Mouse (Mus musculus): Measurements from ENCODE around the gene Pygb.

The Pygb gene

DNA sequence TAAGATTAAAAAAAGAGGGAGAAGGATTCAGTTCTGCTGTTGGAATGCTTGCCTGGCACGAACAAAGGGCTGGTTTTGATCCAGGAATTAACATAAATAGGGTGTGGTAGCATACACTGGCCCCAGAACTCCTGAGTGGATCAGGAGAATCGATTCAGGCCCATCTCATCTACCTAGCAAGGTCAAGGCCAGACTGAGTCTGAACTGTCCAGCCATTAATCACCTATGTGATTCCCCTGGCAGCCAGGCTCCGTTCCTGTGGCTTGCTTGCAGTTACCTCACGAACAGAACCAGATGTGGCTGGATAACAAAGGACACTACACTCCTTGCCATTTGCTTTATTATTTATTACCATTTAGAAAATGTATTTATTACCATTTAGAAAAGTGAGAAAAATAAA lies 6.8 kb downstream of the Pygb start:
- no peak for DNase-seq

DNA sequence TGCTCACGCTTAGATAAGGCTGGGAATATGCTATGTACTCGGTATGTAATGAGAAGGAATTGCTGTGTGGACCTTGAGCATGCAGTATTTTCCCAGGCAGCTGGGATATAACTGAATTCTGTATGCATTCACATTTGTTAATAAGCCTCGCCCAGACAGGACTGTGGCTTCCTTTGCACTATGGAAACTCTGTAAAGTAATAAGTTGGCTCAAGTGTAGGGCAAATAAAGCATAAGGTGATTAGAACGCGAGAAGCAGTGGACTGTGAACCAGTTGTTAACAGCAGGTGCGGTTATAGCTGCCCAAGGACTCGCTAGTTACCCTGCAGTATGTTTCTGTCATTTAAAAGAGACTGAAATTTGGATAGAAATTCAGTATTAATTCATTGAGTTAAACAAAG lies 11.5 kb downstream of the Pygb start:
- no peak for DNase-seq

DNA sequence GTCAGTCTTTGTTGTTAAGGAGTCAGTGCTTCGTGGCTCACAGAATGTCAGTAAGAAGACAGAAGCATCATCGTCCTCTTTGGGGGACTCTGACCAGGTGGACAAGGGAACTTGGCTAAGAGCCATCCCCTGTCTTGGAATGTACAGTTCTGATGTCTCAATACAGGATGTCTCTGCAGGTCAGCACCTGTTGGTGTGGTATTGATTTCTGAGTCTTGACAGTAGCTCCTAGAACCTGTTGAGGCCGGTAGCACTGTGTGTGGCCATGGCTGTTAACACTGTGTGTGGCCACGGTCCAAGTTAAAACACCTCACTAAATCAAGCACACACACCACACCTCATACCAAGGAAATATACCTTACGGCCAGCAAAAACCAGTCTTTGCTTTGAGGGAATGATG lies 14.1 kb downstream of the Pygb start:
- DNase-seq: no peak

DNA sequence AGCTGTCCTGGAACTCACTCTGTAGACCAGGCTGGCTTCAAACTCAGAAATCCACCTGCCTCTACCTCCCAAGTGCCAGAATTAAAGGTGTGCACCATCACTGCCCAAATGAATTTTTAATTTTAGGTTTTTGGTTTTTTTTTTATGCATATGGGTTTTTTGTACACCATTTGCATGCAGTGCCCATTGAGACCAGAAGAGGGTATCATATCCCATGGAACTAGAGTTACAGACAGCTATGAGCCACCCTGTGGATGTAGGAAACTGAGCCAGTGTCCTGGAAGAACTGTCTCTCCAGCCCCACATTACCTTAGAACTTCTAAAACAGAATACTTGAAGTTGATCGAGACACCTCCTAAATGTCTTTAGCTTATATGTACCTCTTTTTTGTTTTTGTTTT lies 16.5 kb downstream of the Pygb start:
- DNase-seq: no peak

DNA sequence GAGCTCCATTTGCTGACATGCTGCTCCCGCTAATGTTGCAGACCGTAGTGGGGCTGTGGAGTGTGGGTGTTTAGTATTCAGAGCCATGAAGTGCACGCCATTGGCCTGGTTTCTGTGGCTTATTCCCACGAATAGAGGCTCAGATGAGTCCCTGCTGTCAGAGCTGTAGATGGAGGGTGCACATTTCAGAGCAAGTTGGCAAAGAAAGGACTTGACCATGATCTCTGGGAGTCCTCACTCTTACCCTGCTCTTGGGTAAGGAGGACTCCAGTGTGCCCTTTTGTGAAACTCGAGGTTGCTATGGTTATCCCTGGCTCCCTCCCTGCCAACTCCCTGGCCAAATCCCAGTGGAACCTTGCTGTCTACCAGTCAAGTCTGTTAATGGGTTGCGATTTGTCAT lies 21.8 kb downstream of the Pygb start:
- no peak for DNase-seq

DNA sequence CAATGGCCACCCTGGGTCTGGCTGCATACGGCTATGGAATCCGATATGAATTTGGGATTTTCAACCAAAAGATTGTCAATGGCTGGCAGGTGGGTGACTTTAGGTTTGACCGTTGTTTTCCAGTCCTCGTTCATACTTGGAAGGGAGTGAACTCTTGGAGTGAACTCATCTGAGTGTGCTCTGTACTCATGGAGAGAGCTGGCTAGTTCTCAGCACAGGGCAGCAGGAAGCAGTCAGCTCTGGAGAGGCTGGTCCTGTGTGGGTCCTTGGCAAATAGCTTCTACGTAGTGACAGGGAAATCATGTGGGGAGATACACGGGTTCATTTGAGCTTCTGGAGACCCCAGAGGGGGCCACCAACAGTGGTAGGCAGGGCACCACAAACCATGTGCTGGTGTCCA lies 22.3 kb downstream of the Pygb start:
- no peak for DNase-seq

DNA sequence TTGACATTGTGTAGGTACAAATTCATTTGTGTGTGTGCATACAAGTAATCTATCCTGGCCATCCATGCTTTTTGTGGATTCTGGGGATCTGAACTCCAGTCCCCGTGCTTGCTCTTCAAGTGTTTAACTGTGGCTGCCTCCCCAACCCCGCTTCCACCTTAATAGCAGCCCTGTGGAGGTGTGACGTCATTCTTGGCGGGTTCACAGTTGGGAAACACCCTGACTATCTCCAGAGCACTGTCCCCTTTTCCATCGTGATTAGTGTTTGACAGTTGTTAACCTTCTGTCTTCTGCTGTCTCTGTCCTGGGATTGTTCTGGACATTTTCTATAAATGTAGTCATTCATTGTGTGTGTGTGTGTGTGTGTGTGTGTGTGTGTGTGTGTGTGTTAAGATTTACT lies 24.1 kb downstream of the Pygb start:
- DNase-seq: no peak

DNA sequence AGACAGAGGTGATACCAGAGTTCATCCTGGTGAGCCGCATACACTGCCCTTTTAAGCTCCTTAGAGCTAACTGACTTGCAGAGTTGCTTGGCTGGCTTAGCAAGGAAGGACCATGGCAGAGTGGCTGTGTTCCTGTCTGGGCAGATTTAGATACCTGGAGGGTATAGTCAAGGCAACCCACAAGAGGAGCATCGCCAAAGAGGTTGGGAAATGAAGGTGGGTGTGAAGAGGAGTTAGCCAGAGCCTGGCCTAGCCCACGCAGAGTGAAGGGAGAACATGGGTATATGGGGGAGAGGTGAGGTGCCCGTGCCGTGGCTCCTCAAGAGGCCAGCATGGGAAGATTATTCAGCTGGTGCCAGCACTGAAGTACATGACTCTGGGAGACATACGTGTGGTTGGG lies 26.3 kb downstream of the Pygb start:
- DNase-seq: no peak

DNA sequence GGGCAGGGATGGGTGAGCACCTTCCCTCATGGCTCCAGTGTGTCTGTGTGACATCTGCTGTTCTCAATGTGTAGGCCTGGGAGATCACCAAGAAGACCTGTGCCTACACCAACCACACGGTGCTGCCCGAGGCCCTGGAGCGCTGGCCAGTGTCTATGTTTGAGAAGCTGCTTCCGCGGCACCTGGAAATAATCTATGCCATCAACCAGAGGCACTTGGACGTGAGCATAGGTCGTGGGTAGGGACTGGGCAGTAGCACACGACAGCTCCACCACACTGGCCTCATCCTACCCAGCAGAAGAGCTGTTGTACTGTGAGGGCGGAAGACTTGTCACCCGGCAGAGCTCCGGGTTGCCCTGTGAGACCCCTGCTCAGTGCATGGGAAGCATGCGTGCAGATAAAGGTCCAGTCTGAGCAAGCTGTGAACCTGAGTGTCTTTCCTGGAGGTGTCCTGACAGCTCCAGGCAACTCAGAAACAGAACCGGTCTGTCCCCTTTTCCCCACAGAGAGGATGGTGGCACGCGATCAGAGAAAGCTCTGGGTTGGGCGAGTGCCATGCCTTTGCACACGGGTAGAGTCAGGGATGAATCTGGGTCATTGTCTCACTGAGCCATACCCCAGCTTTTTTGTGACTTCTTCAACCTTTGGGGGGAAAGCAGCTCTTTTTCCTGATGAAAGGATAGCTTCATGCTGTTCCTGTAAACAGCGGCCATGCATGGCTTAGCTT lies 30.3 kb downstream of the Pygb start:
- DNase-seq: no peak

DNA sequence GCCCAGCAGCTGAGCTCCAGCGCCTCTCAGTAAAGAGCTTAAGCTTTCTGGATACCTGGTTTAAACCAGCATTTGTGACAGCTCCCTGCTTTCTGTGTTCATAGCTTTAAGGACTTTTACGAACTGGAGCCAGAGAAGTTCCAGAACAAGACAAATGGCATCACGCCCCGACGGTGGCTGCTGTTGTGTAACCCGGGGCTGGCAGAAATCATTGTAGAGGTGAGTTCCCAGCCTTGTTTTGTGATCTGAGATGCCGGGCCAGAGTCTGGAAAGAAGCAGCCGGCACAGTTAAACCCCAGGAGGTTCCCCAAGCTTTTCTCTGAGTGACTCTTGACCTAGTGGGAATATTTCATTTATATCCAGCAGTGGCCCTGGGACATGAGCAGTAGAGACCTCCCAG lies 32.2 kb downstream of the Pygb start:
- no peak for DNase-seq

DNA sequence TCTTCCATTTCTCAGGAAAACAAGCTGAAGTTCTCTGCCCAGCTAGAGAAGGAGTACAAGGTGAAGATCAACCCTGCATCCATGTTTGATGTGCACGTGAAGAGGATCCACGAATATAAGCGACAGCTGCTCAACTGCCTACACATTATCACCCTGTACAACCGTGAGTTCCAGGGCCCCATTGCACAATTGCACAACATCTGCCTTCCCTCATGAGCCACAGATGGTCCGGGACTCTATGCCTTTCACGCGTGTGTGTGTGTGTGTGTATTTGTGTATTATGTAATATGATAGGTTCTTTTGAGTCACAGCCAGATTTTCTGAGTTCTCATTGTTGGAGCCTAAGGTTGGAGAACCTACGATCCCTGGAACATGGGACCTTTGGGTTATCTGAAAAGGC lies 34.2 kb downstream of the Pygb start:
- DNase-seq: no peak

DNA sequence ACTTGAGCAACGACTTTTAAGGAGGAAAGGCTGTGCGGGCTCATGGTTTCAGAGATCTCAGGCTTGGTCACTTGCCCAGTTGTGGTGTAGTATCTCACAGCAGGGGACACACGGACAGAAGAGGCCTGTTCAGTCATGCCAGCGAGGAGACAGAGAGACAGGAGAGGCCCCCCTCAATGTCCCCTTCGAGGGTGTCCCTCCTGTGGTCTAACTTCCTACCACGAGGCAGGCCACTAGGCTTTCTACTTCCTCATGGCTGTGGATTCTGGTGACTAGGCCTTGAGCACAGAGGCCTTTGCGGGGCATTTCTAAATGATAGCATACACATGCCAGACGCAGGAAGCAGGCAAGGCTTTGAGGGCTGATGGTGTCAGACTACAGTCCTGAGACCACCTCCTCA lies 36.5 kb downstream of the Pygb start:
- no peak for DNase-seq

DNA sequence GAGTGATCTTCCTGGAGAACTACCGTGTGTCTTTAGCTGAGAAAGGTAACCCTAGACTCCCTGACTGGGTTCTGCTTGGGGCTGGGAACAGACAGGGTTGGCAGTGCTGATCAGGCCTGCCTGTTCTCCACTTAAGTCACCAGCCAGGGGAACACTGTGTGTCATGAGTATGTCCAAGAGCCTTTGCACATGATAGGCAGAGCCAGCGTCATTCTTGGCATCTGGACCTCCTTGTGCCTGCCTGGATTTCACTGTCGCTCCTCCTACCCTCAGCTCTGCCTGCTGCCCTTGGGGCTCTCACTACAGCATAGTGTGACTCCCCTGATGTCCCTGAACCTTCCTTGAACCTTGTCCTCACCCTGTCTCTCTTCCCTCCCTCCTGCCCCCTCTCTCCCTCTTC lies 39.9 kb downstream of the Pygb start:
- DNase-seq: no peak

DNA sequence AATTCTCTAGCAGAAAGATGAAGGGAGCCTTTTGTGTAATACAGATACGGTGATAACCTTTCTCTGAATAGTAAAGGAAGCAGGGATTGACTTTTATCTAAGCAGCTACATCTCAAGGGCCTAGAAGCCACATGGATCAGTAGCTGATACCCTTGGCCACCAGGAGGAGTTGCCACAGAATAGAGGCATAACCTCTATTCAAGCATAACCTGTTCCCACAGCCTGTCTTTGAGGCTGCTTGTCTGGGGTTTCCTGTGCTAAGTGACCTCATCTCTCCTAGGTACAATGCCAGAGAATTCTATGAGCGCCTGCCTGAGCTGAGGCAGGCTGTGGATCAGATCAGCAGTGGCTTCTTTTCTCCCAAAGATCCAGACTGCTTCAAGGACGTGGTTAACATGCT lies 41.6 kb downstream of the Pygb start:
- DNase-seq: no peak

DNA sequence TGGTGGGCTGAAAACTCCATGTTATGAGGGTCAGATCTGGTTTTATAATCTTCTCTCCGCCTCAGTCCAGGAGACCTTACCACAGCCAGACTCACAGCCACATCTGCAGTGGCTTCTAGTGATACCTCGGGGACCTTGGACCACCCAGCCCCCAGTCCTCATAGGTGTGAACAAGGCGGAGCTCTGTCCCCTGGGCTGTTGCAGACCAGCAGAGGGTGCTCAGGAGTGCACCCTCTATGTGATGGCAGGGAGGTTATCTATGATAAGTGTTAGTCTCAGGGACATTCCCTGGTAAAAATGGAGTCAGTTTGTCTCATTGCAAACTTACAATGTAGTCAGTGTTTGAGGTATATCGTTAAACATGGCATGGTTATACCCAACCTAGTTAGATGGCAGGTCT lies 42.1 kb downstream of the Pygb start:
- DNase-seq: no peak

DNA sequence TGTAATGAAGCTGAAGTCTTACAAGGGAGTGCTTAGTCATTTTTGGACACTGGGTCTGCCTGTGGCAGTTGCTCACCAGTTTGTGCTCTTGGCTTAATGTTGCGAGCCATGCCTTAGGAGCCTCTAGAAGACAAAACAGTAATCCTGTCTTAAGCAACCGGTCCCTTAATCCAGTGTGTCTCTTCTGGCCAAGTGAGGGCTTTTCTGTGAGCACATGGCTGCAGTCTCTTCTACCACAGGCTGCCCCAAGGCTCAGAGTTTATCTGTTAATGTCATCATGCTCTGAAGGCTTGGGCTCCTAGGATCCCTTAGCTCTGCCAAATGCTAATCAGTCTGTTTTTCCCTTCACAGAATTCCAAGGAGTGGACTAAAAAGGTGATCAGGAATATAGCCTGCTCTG lies 43.5 kb downstream of the Pygb start:
- no peak for DNase-seq

DNA sequence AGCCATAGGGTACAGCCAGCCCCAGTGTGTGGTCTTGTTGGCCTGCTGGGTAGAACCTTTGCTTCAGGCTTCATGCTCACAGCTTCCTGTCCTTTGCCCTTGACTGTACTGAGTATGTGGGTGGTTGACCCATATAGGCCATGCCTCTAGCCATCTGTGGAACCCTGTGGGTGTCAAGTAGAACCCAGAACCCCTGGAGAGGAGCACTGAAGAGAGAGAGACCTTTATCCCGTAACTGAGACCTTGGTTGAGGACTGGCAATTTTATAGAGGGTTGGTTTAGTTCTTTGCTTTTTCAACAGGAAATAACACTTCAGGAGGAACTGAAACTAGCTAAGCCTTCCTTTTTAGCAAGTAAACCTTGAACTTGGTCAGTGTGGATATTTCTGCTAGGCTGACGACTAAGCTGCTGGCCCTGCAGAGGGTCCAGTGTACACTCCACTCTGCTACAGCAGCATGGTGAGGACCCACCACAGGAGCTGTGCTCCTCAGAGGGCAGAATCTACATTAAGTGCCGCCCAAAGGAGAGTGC lies 44.4 kb downstream of the Pygb start:
- no peak for DNase-seq

DNA sequence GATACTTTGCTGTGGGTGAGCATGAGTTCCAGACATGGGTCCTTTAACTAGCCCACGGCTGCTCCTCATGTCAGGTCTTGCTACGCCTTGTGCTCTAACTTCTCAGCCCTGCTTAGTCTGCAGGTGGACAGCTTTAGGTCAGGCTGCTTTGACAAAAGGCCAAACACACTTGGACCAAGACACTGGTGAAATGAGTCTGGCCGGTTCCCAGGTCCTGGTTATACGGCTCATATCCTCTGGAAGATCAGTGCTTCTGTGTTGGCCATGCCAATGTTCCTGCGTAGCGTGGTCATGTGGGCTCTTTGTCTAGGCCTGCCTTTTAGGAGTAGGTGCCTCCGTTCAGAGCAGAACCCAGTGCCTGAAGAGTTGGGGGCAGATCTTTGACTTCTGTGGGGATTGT lies 45.5 kb downstream of the Pygb start:
- no peak for DNase-seq

DNA sequence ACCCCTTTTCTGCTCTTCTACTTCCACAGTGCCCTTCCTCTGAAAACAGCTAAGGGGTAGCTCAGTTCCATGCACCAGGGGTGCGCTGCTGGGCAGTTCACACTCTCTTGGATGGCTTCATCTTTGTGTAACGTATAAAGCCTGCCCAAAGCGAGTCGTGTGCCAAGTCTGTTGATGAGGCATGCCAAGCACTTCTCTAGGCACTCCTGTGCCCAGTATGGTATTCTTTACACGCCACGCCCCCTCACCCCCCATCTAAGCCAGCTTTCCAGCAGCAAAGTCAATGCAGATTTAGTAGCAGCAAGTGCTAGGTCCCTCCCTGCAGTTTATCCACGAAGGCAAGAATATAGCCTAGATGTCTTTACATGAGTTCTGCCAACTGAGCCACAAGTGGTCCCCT lies 48.1 kb downstream of the Pygb start:
- no peak for DNase-seq

DNA sequence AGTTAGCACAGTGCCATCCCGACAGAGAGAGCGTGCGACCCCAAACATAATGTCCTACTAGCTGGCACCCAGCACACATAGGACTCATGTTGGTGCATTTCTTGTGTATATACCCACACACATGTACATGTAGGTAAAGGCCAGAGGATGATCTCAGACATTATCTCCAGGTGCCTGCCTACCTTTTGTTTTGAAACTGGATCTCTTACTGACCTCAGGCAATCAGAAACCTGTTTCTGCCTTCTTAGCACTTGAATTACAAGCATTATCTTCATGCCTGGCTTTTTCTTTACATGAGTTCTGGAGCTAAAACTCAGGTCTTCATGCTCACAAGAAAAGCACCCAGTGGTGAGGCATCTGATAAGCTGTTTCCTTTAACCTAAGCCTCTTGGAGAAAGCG lies 49.4 kb downstream of the Pygb start:
- no peak for DNase-seq

DNA sequence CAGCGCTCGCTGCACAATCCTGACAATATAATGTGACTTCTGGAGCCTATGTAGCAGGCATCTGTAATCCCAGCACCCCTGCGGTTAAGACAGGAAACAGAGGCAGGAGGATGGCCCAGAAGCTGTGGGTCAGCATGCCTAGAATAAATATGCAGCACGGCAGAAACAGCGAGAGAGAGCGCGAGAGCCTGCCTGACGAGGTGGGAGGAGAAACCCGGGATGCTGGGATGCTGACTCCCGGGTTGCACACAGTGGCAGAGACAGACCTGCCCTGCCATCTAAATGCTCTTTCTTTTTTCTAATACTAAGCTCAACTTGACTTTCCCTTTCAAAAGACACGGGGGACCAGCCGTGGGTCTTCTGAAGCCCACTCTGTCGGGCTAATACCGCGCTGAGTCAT lies 50.4 kb downstream of the Pygb start:
- no peak for DNase-seq

DNA sequence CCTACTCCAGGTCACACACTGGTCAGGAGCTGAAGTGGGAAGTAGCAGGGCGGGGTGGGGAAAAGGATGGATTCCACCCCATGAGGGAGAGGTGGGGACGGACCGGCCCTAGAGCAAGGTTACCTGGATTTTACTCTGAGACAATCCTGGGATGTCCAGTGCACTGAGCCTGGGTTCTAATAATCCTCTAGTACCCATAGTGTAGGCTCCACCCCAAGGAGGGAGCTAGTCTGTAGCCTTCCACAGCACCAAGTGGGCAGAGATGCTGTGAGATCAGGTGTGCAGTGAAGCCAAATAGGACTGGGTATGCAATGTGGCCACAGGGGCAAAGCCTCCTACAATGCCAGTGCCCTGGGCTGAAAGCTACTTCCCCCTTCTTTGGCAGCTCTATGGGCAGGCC lies 51.2 kb downstream of the Pygb start:
- DNase-seq: no peak

DNA sequence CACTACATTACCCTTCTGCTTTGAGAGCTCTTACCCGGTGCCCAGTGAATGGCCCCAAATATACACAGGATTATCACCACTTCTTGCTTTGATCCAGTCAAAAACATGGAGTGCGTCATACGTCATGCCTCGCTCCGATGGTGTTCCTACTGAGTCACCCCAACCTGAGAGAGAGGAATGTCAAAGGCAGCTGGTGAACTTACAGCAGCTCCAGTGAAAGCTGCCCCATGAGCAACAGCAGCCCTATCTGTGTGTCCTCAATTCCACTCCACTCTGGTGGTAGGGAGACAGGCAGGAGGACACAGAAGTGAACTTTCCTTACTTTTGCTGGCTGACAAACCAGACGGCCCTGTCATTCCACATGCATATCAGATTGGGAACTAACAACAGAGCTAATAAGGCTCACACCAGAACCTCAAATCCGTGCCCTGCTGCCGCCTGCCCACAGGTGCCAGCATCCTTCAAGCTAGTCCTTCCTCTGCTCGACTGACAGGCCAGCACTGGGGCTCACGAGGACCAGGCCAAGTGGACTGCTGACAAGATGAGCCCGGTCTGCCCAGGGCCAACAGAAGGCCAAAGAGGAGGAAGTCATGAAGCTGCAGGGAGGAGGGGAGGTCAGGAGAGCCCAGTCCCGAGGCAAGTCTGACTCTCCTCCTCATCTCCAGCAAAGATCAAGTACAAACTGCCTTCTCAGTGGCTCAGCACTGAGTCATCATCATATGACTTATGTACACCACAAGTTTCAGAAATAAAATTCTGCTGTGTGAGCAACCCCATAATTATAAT lies 53.3 kb downstream of the Pygb start:
- no peak for DNase-seq

DNA sequence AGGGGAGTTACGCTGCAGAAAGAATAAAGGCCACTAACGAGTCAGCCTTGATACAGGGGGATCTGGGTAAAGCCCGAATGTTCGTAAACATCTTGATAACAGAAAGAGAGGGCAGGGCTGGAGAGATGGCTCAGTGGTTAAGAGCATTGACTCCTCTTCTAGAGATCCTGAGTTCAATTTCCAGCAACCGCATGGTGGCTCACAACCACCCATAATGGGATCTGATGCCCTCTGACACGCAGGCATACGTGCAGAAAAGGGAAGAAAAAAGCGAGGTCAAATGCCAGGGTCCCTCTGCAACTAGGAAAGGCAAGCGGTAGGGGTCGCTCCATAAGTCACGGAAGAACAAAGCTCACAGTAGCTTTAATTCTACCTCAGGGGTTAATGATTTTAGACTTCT lies 54.6 kb downstream of the Pygb start:
- DNase-seq: no peak

DNA sequence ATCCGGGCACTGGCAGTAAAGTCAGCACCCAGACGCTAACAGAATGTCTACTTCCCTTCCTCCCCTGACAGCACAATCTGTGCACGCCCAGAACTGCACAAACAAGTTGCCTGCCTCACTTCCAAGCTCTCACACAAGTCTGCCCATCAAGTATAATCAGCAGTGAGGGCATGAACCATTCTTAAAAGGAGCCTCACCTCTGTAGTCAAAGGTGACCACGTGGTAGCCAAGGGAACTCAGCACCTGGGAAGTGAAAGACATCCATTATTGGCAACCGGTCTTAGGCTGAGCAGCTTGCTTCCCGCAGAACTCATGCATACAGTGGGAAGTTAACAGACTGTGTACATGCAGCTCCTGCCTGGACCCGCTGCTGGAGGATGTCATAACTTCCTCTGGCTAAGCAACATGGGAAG lies 55.5 kb downstream of the Pygb start:
- DNase-seq: no peak

All from kidney, postnatal 14 days (tissue).